Mouse (Mus musculus) urinary bladder, postnatal 0 days (tissue): ENCODE data around the gene Fggy. TPM values are rescaled to one million over a fixed set of nuclear protein-coding genes. Genes with fewer than 3 reads are reported as not detected.

ENCODE experiments used
- polyA plus RNA-seq: library from polyadenylated mRNA; unstranded; fragments of >200 nt; fragmentation: Nextera tagmentation; extraction: Ambion mirVana; gene quantifications from 2 replicates; pipeline ENCODE4 v1.2.1, GENCODE M21; 2015

The Fggy gene
- polyA plus RNA-seq, result 4.9 and 5.6 TPM in 2 replicates

GRCm38 (mm10) chr4:95557333-95557956 is at the start of gene Fggy:
Fggy (plus strand) TSS chr4:95557507.

DNA sequence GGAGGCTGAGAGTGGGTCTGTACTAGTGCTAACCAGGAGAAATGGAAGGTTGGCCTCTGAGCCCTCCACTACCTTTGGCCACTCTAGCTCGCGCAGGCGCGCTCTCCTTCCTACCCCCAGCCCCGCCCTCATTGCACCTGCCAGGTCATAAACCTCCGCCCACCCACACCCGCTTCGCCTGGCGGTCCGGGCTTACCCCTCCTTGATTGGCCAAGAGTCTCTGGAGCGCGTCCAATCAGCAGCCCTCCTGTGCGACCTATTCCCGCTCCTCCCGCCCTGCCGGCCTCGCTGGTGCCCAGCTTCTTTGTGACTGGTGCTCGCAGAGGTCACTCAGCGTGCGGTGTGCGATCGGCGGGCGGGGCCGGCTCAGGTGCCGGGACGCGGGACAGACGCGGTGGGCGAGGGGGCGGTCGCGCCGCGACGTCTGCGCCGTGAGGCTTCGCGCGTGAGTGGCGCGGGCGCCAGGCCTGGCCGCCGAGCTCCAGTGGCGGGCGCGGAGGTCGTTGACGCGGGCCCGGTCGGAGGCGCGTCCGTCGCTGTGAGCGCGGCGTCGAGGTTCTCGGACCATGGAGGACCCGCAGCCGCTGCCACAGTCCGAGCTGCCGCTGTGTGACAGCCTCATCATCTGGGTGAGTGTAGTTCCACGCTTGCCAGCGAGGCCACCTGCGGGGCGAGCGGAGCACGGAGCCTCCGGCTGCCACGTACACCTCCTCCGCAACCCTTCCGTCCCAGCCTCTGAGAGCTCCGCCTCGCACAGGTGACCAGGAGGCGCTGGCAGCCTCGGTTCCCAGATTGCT is 409.8 kb downstream of the Fggy start, which contains the start of gene Hook1:
TSS of gene Hook1 (plus strand) at position 313 of the 797 bp plus-strand sequence.

